Mouse (Mus musculus) right cerebral cortex, postnatal 36 days (tissue): ENCODE measurements around the gene Izumo3.
"Not testable (repeated sequence)": the region's sequence is repeated elsewhere in the genome, so short reads cannot be mapped to it uniquely, and the experiment has no call there.

Source experiments
- DNase-seq, 2 experiments: peaks; one replicate each; pipeline ENCODE4 v3.0.0; 2022; ENCODE audit warnings: low spot score in 2 of 2, mixed read lengths in 1 of 2

Izumo3 gene

DNA sequence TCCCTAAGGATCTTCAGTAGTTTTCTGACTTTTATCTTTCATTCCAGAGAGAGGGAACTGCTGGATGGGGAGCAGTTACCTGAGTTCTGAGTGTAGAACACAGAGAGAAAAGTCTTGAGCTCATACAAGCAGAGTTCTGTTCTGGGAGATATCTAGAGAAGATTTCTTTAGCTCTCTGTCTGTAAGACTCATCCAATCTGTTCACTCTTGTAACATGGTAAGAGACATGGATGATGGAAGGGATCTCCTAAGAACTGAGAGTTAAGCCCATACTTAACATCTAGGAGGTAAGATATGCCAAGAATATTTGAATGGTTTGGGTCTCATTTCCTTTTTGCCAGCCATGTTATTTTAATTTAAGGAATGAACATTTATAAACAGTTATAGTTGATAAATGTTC lies at the start of gene Izumo3:
Gene Izumo3 (minus strand): TSS at position 101 of the 400 bp plus-strand sequence.
- no peak for DNase-seq

DNA sequence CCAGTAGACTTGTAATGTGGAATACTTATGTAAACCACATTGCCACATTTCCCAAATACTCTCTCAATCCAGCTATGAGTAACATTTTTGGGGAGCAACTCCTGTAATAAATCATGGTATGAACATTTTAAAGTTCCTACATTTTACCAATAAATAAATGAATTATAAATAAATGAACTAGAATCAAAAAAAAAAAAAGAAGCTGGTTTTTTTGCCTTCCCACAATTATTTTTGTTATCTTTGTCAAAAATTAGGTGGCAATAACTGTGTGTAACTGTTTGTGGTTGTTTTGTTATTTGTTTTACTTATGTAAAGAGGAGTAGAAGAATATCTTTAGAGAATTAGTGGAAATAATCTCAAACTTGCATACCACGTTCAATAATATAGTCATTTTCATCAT lies 44.6 kb upstream of the Izumo3 start, which contains the start of gene Gm12666:
Gene Gm12666 (minus strand): TSS at position 101 of the 400 bp plus-strand sequence.
- not testable (repeated sequence) for DNase-seq

DNA sequence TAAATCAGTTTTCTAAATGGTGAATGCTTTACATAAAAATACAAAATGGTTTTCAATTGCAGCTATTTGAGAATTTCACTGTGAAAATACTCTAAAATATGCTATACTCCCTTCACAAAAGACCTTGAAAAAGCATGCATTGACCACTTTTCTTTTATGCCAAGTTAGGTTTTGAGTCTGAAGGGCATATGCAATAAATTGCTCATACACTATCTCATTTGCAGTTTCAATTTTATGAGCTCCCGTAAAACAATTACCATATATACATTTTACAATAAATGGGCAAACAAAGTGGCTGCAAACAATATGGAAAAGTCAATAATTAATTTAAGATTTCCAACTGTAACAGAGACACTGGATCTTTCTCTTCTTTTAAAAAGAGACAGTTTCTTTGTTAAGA lies 5.6 kb upstream of the Izumo3 start:
- DNase-seq = no peak

DNA sequence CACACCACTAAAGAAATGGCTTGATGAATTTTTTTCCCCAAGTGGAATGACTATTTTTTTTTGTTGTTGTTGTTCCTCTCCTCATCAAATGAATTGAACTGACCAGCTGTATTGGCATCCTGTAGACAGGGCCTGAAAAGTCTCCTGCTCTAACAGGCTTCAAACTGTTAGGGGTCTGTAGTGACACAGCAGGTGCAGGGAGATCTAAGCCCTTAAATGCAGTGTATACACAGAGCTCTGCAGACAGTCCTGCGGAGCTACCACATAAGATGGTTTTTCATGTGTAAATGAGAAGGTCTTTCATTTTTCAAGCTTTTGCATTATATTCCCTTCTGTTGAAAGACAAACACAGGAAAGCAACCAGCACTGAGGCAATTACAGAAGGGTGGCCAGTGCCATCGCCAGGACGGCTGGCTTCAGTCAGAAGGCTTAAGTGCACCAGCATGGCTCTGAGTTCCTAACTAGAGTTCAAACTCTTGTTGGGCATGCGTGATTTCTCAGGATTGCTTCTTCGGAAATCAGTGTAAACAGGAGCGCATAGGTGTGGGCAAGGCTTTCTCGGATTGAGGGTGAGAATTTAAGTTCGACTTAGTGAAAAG lies 35.5 kb downstream of the Izumo3 start:
- no peak for DNase-seq

DNA sequence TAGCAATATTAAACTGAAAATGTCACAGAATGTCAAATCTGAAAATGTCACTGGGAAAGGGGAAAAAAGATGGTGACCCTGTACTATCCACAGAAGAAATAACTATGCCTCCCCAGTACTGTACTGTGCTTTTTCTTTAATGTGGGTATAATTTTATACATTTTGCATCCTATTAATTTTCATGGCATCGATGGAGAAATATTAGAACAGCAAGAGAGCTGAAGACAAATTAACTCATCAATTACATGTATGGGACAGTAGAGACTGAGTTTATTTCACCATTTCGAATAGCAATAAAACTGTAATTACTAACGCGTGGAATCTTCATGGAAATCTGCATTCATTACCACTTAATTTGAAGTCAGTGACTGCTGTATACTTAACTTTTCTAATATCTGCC lies 49.6 kb downstream of the Izumo3 start:
- no peak for DNase-seq

DNA sequence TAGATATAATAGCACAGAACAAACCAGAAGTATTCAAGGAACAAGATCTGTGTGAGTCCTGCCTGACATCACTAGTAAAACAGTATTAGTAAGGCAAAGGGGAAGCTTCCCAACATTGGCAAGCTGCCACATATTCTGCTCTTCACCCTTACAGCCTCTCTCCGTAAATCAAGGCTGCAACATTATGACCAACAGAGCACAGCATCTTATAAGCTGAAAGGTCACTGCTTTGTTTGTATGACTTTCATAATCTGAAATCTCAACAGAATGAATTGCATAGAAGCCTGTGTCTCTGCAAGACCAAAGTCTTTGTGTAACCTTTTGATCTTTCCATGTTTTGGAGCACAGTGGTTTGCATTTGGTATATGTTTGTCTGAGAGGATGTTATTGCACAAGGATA lies 51.1 kb downstream of the Izumo3 start:
- DNase-seq = no peak
